Comparison of ENCODE assay signal across 36 mouse cellular contexts in the genomic region with DNA sequence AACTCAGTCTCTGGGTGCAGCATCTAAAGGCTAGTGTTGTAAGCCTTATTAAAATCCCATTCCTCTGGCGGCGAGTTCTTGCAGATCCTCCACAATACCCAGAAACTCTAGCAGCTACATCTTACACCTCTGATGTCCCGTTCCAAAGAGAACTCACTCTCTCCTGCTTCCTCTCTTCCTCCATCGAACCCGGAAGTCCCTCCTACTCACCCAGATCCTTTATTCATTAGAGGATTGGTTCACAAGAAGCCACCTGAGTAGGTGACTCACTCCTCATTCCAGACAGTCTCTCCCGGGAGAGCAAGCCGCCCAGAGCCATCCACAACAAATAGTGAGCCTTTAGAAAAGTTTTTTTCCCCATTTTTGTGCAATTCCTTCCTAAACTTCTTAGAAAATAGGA. TPM values are rescaled to one million over a fixed set of nuclear protein-coding genes. Genes with fewer than 3 reads are reported as not detected.
A peak's percentile ranks its signal among the peaks of the same experiment; 100 is the strongest.
DNase-seq lines count a peak whose midpoint lies in the region; ATAC-seq and TF ChIP-seq lines count a peak whose summit lies in the region.
"Had no signal": no experiment of that assay in that cellular context is flagged by ENCODE, and none has a peak within 500 bp of the region (broad histone marks: within the 10 kb centered on the region; RNA-seq: fewer than 3 reads in every experiment).

No protein-coding gene starts in this region.

- H3K36me3 ChIP-seq in testis, adult 2 months (ENCODE audit: control insufficient read depth, insufficient read depth, low read length): peaks cover 3% of the 10 kb centered on the region; the same call in 1 of the 2 replicates
- H3K36me3 ChIP-seq in E14TG2a.4 (ENCODE audit: insufficient read depth, low read length) (peaks cover 28% of the 10 kb centered on the region), ES-E14 (ENCODE audit: control insufficient read depth, insufficient read depth, low read length, poor library complexity, severe bottlenecking) (no peaks in the 10 kb centered on the region)
- no peaks in the 10 kb centered on the region for H3K36me3 ChIP-seq in kidney, embryonic 14.5 days (ENCODE audit: control insufficient read depth, insufficient read depth, low read length)
- no peaks in the 10 kb centered on the region for H3K36me3 ChIP-seq in hindbrain, embryonic 13.5 days
- H3K36me3 ChIP-seq: embryonic facial prominence, embryonic 12.5 days; embryonic facial prominence, embryonic 15.5 days; forebrain, embryonic 12.5 days; heart, embryonic 10.5 days; hindbrain, embryonic 12.5 days had no signal

- DNase-seq in testis, postnatal 10 days (ENCODE audit: low spot score): no peak
- DNase-seq in ES-E14 (ENCODE audit: low read depth, low spot score): no peak
- DNase-seq in brain, adult 2 months (ENCODE audit: low read depth, low spot score): peak; percentile 16
- DNase-seq: adrenal gland, postnatal 10 days; adrenal gland, postnatal 36 days; B cell, adult 2 months; cerebellum, adult 11 months; cerebellum, adult 2 months; cerebellum, adult 9-11 months; cerebellum, postnatal 25 days; gastrocnemius, postnatal 10 days; gastrocnemius, postnatal 36 days; heart, adult 2 months had no signal

- in situ Hi-C loops in ES-E14 (cut with MboI; ENCODE audit: low sequenced_read_pairs in 2 of 2, unreplicated experiment in 2 of 2): no loop called here

- 88% methylated on average over 7 of the region's 7 CpGs for WGBS in kidney, embryonic 14.5 days
- 91% methylated on average over 7 of the region's 7 CpGs for WGBS in hindbrain, embryonic 13.5 days

- H3K4me3 ChIP-seq in testis, adult 2 months (ENCODE audit: control insufficient read depth, low read depth, low read length): no peak overlapping the region
- H3K4me3 ChIP-seq in E14TG2a.4 (replicated peaks; ENCODE audit: low read length) (peak overlapping the region; percentile 82), ES-E14 (ENCODE audit: insufficient read depth in 1 of 2, low read depth in 1 of 2, low read length in 2 of 2, poor library complexity in 1 of 2, severe bottlenecking in 1 of 2) (peak overlapping the region; percentile 60 to 75)
- no peak overlapping the region for H3K4me3 ChIP-seq in kidney, embryonic 14.5 days (ENCODE audit: low read length)
- no peak overlapping the region for H3K4me3 ChIP-seq in hindbrain, embryonic 13.5 days
- H3K4me3 ChIP-seq: embryonic facial prominence, embryonic 12.5 days; embryonic facial prominence, embryonic 15.5 days; forebrain, embryonic 12.5 days; heart, adult 2 months; heart, embryonic 10.5 days; hindbrain, embryonic 12.5 days had no signal

- no peak for TF ChIP-seq POLR2A in testis, adult 2 months (IDR thresholded peaks at IDR 0.05; ENCODE audit: control insufficient read depth, low read depth, low read length)

- no peak for TF ChIP-seq CTCF in testis, adult 2 months (IDR thresholded peaks at IDR 0.05; ENCODE audit: control insufficient read depth, insufficient read depth, insufficient replicate concordance, low read depth, low read length)
- no peak for TF ChIP-seq CTCF in E14TG2a.4 (conservative IDR thresholded peaks at IDR 0.05; ENCODE audit: low read length)

- H3K4me1 ChIP-seq in testis, adult 2 months (ENCODE audit: control insufficient read depth, insufficient read depth, low read length): no peaks in the 10 kb centered on the region; the same call in none of the 2 replicates
- H3K4me1 ChIP-seq in E14TG2a.4 (replicated peaks; ENCODE audit: low read depth, low read length) (peaks cover 24% of the 10 kb centered on the region), ES-E14 (ENCODE audit: control insufficient read depth in 2 of 2, insufficient read depth in 2 of 2, low read length in 2 of 2, poor library complexity in 1 of 2) (peaks cover 0 to 5% of the 10 kb centered on the region in 2 experiments; a peak in 1 of 4 replicates)
- H3K4me1 ChIP-seq in kidney, embryonic 14.5 days (ENCODE audit: control insufficient read depth, insufficient read depth, low read length): no peaks in the 10 kb centered on the region
- no peaks in the 10 kb centered on the region for H3K4me1 ChIP-seq in hindbrain, embryonic 13.5 days (replicated peaks)
- H3K4me1 ChIP-seq: embryonic facial prominence, embryonic 12.5 days; embryonic facial prominence, embryonic 15.5 days; forebrain, embryonic 12.5 days; hindbrain, embryonic 12.5 days had no signal

- H3K9me3 ChIP-seq in E14TG2a.4 (ENCODE audit: low read length) (no peaks in the 10 kb centered on the region), ES-E14 (ENCODE audit: control insufficient read depth, insufficient read depth, low read depth, low read length) (no peaks in the 10 kb centered on the region)
- H3K9me3 ChIP-seq in kidney, embryonic 14.5 days (ENCODE audit: control insufficient read depth, low read length): no peaks in the 10 kb centered on the region
- H3K9me3 ChIP-seq in hindbrain, embryonic 13.5 days: no peaks in the 10 kb centered on the region
- H3K9me3 ChIP-seq: embryonic facial prominence, embryonic 12.5 days; embryonic facial prominence, embryonic 15.5 days; forebrain, embryonic 12.5 days; heart, embryonic 10.5 days; hindbrain, embryonic 12.5 days had no signal

- H3K4me2 ChIP-seq in kidney, embryonic 14.5 days (replicated peaks; ENCODE audit: low read depth, low read length): no peak overlapping the region
- no peak overlapping the region for H3K4me2 ChIP-seq in hindbrain, embryonic 13.5 days
- H3K4me2 ChIP-seq: embryonic facial prominence, embryonic 12.5 days; embryonic facial prominence, embryonic 15.5 days; forebrain, embryonic 12.5 days; hindbrain, embryonic 12.5 days had no signal

- H3K27me3 ChIP-seq in testis, adult 2 months (ENCODE audit: control insufficient read depth, insufficient read depth, low read length): no peaks in the 10 kb centered on the region
- no peaks in the 10 kb centered on the region for H3K27me3 ChIP-seq in E14TG2a.4 (ENCODE audit: insufficient read depth, low read length)
- H3K27me3 ChIP-seq in kidney, embryonic 14.5 days (ENCODE audit: control insufficient read depth, insufficient read depth, low read length): no peaks in the 10 kb centered on the region
- H3K27me3 ChIP-seq in hindbrain, embryonic 13.5 days: no peaks in the 10 kb centered on the region
- H3K27me3 ChIP-seq: CH12.LX; embryonic facial prominence, embryonic 12.5 days; embryonic facial prominence, embryonic 15.5 days; forebrain, embryonic 12.5 days; hindbrain, embryonic 12.5 days had no signal

- peak overlapping the region; percentile 39 for H3K27ac ChIP-seq in testis, adult 2 months (ENCODE audit: control insufficient read depth, insufficient read depth, low read depth, low read length)
- H3K27ac ChIP-seq in ES-E14 (ENCODE audit: insufficient read depth, low read depth, low read length, poor library complexity, severe bottlenecking): no peak overlapping the region
- no peak overlapping the region for H3K27ac ChIP-seq in kidney, embryonic 14.5 days (ENCODE audit: low read depth, low read length)
- H3K27ac ChIP-seq in hindbrain, embryonic 13.5 days: no peak overlapping the region
- H3K27ac ChIP-seq: embryonic facial prominence, embryonic 12.5 days; embryonic facial prominence, embryonic 15.5 days; forebrain, embryonic 12.5 days; heart, adult 2 months; heart, embryonic 10.5 days; hindbrain, embryonic 12.5 days had no signal

- H3K9ac ChIP-seq in ES-E14 (ENCODE audit: insufficient read depth, low read depth, low read length, poor library complexity, severe bottlenecking): peak overlapping the region; percentile 78
- no peak overlapping the region for H3K9ac ChIP-seq in kidney, embryonic 14.5 days (ENCODE audit: low read depth, low read length)
- no peak overlapping the region for H3K9ac ChIP-seq in hindbrain, embryonic 13.5 days
- H3K9ac ChIP-seq: embryonic facial prominence, embryonic 12.5 days; embryonic facial prominence, embryonic 15.5 days; forebrain, embryonic 12.5 days; hindbrain, embryonic 12.5 days had no signal

- no peak for ATAC-seq in inflammation-experienced regulatory T-cells, adult 6 months
- no peak for ATAC-seq in kidney, embryonic 14.5 days (ENCODE audit: low FRiP score, low TSS enrichment)
- ATAC-seq in hindbrain, embryonic 13.5 days (ENCODE audit: low FRiP score): no peak
- ATAC-seq: forebrain, embryonic 16.5 days; hindbrain, embryonic 16.5 days; intestine, embryonic 16.5 days had no signal

TF ChIP-seq in ES-E14, 5 proteins besides CTCF, POLR2A, EP300 and RAD21:
- TF ChIP-seq MAFK (IDR thresholded peaks at IDR 0.05; ENCODE audit: insufficient read depth, low read depth, low read length) (no peak), HCFC1 (IDR thresholded peaks at IDR 0.05; ENCODE audit: borderline replicate concordance, insufficient read depth, low read length) (no peak), ZNF384 (IDR thresholded peaks at IDR 0.05; ENCODE audit: low read depth, low read length) (no peak), CHD2 (IDR thresholded peaks at IDR 0.05; ENCODE audit: low read depth, low read length) (no peak), ZC3H11A (IDR thresholded peaks at IDR 0.05; ENCODE audit: borderline replicate concordance, low read depth, low read length) (no peak)

RNA-seq across cellular contexts. Expression of a gene that starts 10.7 kb away (rescaled TPM):
- 49.7 and 55.3 TPM in 2 replicates for polyA plus RNA-seq in testis, adult 2 months (2012; rRNA removed)
- 10.3 and 12.3 TPM in 2 replicates for total RNA-seq in ES-E14 (2012; rRNA removed)
- polyA plus RNA-seq in inflammation-experienced regulatory T-cells, adult 6 months (2017; shearing (Covaris generic)): 10 to 100 TPM in 2 of 3 experiments, 1 to 10 TPM in 1; 9.0 to 16.0 (median 12.0) TPM
- 6.2 and 12.3 TPM in 2 replicates for polyA plus RNA-seq in kidney, embryonic 14.5 days (2014; fragmentation: Nextera tagmentation; extraction: Ambion mirVana)
- 16.9 and 17.1 TPM in 2 replicates for polyA plus RNA-seq in hindbrain, embryonic 13.5 days (2015; fragmentation: Nextera tagmentation; extraction: Ambion mirVana)

RNA-seq across cellular contexts. Expression of a gene that starts 16.7 kb away (rescaled TPM):
- polyA plus RNA-seq in testis, adult 2 months (2012; rRNA removed): 96.7 and 131 TPM in 2 replicates
- 30.1 and 32.8 TPM in 2 replicates for total RNA-seq in ES-E14 (2012; rRNA removed)
- 10 to 100 TPM; 19.6 to 37.9 (median 37.9) TPM for polyA plus RNA-seq in inflammation-experienced regulatory T-cells, adult 6 months (2017; shearing (Covaris generic))
- 72.1 and 86.0 TPM in 2 replicates for polyA plus RNA-seq in kidney, embryonic 14.5 days (2014; fragmentation: Nextera tagmentation; extraction: Ambion mirVana)
- polyA plus RNA-seq in hindbrain, embryonic 13.5 days (2015; fragmentation: Nextera tagmentation; extraction: Ambion mirVana): 58.1 and 59.2 TPM in 2 replicates

RNA-seq across cellular contexts. Expression of a gene that starts 32.1 kb away (rescaled TPM):
- polyA plus RNA-seq in testis, adult 2 months (2012; rRNA removed): not detected in 2 replicates
- not detected in 2 replicates for total RNA-seq in ES-E14 (2012; rRNA removed)
- polyA plus RNA-seq in inflammation-experienced regulatory T-cells, adult 6 months (2017; shearing (Covaris generic)): not detected
- polyA plus RNA-seq in kidney, embryonic 14.5 days (2014; fragmentation: Nextera tagmentation; extraction: Ambion mirVana): not detected in 2 replicates
- not detected in 2 replicates for polyA plus RNA-seq in hindbrain, embryonic 13.5 days (2015; fragmentation: Nextera tagmentation; extraction: Ambion mirVana)
- total RNA-seq: adrenal gland, adult 18-20 months; adrenal gland, postnatal 10 days; adrenal gland, postnatal 36 days; CH12.LX; common myeloid progenitor, adult 5-6 weeks; gastrocnemius, adult 18-20 months; gastrocnemius, postnatal 10 days; gastrocnemius, postnatal 36 days; granulocyte monocyte progenitor cell, adult 5-6 weeks; heart, adult 2 months; heart, postnatal 25 days; hematopoietic stem cell, adult 5-6 weeks; MEL had no signal
- polyA plus RNA-seq: cerebellum, adult 2 months; embryonic facial prominence, embryonic 12.5 days; embryonic facial prominence, embryonic 15.5 days; forebrain, embryonic 12.5 days; forebrain, embryonic 16.5 days; heart, adult 2 months; heart, embryonic 10.5 days; heart, embryonic 14.5 days; heart, postnatal 0 days; hindbrain, embryonic 12.5 days; hindbrain, embryonic 16.5 days; intestine, embryonic 16.5 days had no signal

Comparison
In these comparisons a context has a peak if more than half of its experiments do, and no peak if none do; other contexts are left out.
1. H3K4me3 ChIP-seq: peak in E14TG2a.4 (single experiment) and ES-E14 (2 of 2); none in testis, adult 2 months (single experiment), kidney, embryonic 14.5 days (single experiment) and hindbrain, embryonic 13.5 days (single experiment).